Mouse (Mus musculus): ENCODE data around the gene Tm4sf5. TPM values are rescaled to one million over a fixed set of nuclear protein-coding genes. Genes with fewer than 3 reads are reported as not detected.

Gene Tm4sf5
- polyA plus RNA-seq, 1 experiment from 2014 or later: 91.8 TPM

GRCm38 (mm10) chr11:70512709-70513342 is 7.8 kb downstream of the Tm4sf5 start:
- 77% methylated on average over 7 of the region's 7 CpGs for WGBS
- Histone ChIP-seq H3K4me3 (ENCODE audit: low read depth, low read length) (no peak overlapping the region), H3K27ac (replicated peaks) (no peak overlapping the region), H3K9ac (ENCODE audit: low read length) (no peak overlapping the region), H3K4me2 (replicated peaks; ENCODE audit: low read depth) (no peak overlapping the region), H3K36me3 (ENCODE audit: control insufficient read depth, insufficient read depth, low read length) (no peaks in the 10 kb centered on the region), H3K27me3 (ENCODE audit: control insufficient read depth, insufficient read depth, low read length) (no peaks in the 10 kb centered on the region), H3K9me3 (ENCODE audit: control insufficient read depth, low read length) (no peaks in the 10 kb centered on the region), H3K4me1 (replicated peaks; ENCODE audit: control insufficient read depth, insufficient read depth) (no peaks in the 10 kb centered on the region)
- ATAC-seq (ENCODE audit: low FRiP score, low TSS enrichment) (no peak), DNase-seq (ENCODE audit: low spot score) (no peak)
- TF ChIP-seq CTCF (IDR thresholded peaks at IDR 0.05; ENCODE audit: low read depth) (no peak), EP300 (optimal IDR thresholded peaks at IDR 0.05) (no peak)

- TF ChIP-seq CTCF (IDR thresholded peaks at IDR 0.05; ENCODE audit: low read depth) (peak; percentile 23; the same call in 1 of the 2 replicates), EP300 (optimal IDR thresholded peaks at IDR 0.05) (no peak)
- DNase-seq (ENCODE audit: low spot score): no peak
- H3K27ac ChIP-seq (replicated peaks): no peak overlapping the region
- no peaks in the 10 kb centered on the region for H3K36me3 ChIP-seq (ENCODE audit: control insufficient read depth, insufficient read depth, low read length)
- no peak overlapping the region for H3K4me3 ChIP-seq (ENCODE audit: low read depth, low read length)
- H3K27me3 ChIP-seq (ENCODE audit: control insufficient read depth, insufficient read depth, low read length): no peaks in the 10 kb centered on the region
- H3K9me3 ChIP-seq (ENCODE audit: control insufficient read depth, low read length): no peaks in the 10 kb centered on the region
- H3K4me1 ChIP-seq (replicated peaks; ENCODE audit: control insufficient read depth, insufficient read depth): no peaks in the 10 kb centered on the region
- H3K4me2 ChIP-seq (replicated peaks; ENCODE audit: low read depth): no peak overlapping the region
- 57% methylated on average over 11 of the region's 11 CpGs for WGBS
- H3K9ac ChIP-seq (ENCODE audit: low read length): no peak overlapping the region
- ATAC-seq (ENCODE audit: low FRiP score, low TSS enrichment): no peak
Measured at GRCm38 (mm10) chr11:70513520-70513919, 8.5 kb downstream of the Tm4sf5 start.

- Histone ChIP-seq H3K9me3 (ENCODE audit: control insufficient read depth, low read length) (no peaks in the 10 kb centered on the region), H3K9ac (ENCODE audit: low read length) (no peak within 1 kb of the TSS), H3K27me3 (ENCODE audit: control insufficient read depth, insufficient read depth, low read length) (no peaks in the 10 kb centered on the region), H3K36me3 (ENCODE audit: control insufficient read depth, insufficient read depth, low read length) (no peaks in the 10 kb centered on the region), H3K4me3 (ENCODE audit: low read depth, low read length) (no peak within 1 kb of the TSS), H3K4me1 (replicated peaks; ENCODE audit: control insufficient read depth, insufficient read depth) (no peaks in the 10 kb centered on the region), H3K4me2 (replicated peaks; ENCODE audit: low read depth) (no peak within 1 kb of the TSS), H3K27ac (replicated peaks) (no peak within 1 kb of the TSS)
- no peak for TF ChIP-seq CTCF (IDR thresholded peaks at IDR 0.05; ENCODE audit: low read depth)
- no peak for TF ChIP-seq EP300 (optimal IDR thresholded peaks at IDR 0.05)
- DNase-seq (ENCODE audit: low spot score) (no peak), ATAC-seq (ENCODE audit: low FRiP score, low TSS enrichment) (no peak)
- 88% methylated on average over 7 of the region's 7 CpGs for WGBS
Measured at GRCm38 (mm10) chr11:70514288-70514687, 9.2 kb downstream of the Tm4sf5 start, which contains the start of gene Vmo1. Gene Vmo1, minus strand, starts transcription at chr11:70514616.

- no peaks in the 10 kb centered on the region for H3K9me3 ChIP-seq (ENCODE audit: control insufficient read depth, low read length)
- no peaks in the 10 kb centered on the region for H3K4me1 ChIP-seq (replicated peaks; ENCODE audit: control insufficient read depth, insufficient read depth)
- no peak overlapping the region for H3K4me3 ChIP-seq (ENCODE audit: low read depth, low read length)
- no peak overlapping the region for H3K27ac ChIP-seq (replicated peaks)
- no peaks in the 10 kb centered on the region for H3K27me3 ChIP-seq (ENCODE audit: control insufficient read depth, insufficient read depth, low read length)
- H3K4me2 ChIP-seq (replicated peaks; ENCODE audit: low read depth): no peak overlapping the region
- TF ChIP-seq CTCF (IDR thresholded peaks at IDR 0.05; ENCODE audit: low read depth) (peak; percentile 85), EP300 (optimal IDR thresholded peaks at IDR 0.05) (no peak)
- ATAC-seq (ENCODE audit: low FRiP score, low TSS enrichment) (no peak), DNase-seq (ENCODE audit: low spot score) (no peak)
- 28% methylated on average over 2 of the region's 2 CpGs for WGBS
- no peaks in the 10 kb centered on the region for H3K36me3 ChIP-seq (ENCODE audit: control insufficient read depth, insufficient read depth, low read length)
- no peak overlapping the region for H3K9ac ChIP-seq (ENCODE audit: low read length)
Measured at GRCm38 (mm10) chr11:70516352-70516751, 11.3 kb downstream of the Tm4sf5 start.

GRCm38 (mm10) chr11:70518436-70518835 is 13.4 kb downstream of the Tm4sf5 start:
- no peak overlapping the region for H3K27ac ChIP-seq (replicated peaks)
- H3K9me3 ChIP-seq (ENCODE audit: control insufficient read depth, low read length): no peaks in the 10 kb centered on the region
- no peak overlapping the region for H3K4me3 ChIP-seq (ENCODE audit: low read depth, low read length)
- H3K4me1 ChIP-seq (replicated peaks; ENCODE audit: control insufficient read depth, insufficient read depth): no peaks in the 10 kb centered on the region
- DNase-seq (ENCODE audit: low spot score) (no peak), ATAC-seq (ENCODE audit: low FRiP score, low TSS enrichment) (no peak)
- H3K9ac ChIP-seq (ENCODE audit: low read length): no peak overlapping the region
- H3K4me2 ChIP-seq (replicated peaks; ENCODE audit: low read depth): no peak overlapping the region
- TF ChIP-seq EP300 (optimal IDR thresholded peaks at IDR 0.05): no peak
- 69% methylated on average over 1 of the region's 1 CpGs for WGBS
- no peaks in the 10 kb centered on the region for H3K36me3 ChIP-seq (ENCODE audit: control insufficient read depth, insufficient read depth, low read length)
- no peaks in the 10 kb centered on the region for H3K27me3 ChIP-seq (ENCODE audit: control insufficient read depth, insufficient read depth, low read length)

- Histone ChIP-seq H3K27me3 (ENCODE audit: control insufficient read depth, insufficient read depth, low read length) (no peaks in the 10 kb centered on the region), H3K4me1 (replicated peaks; ENCODE audit: control insufficient read depth, insufficient read depth) (no peaks in the 10 kb centered on the region), H3K36me3 (ENCODE audit: control insufficient read depth, insufficient read depth, low read length) (no peaks in the 10 kb centered on the region), H3K9me3 (ENCODE audit: control insufficient read depth, low read length) (no peaks in the 10 kb centered on the region), H3K4me3 (ENCODE audit: low read depth, low read length) (peak within 1 kb of the TSS; percentile 37), H3K27ac (replicated peaks) (peak within 1 kb of the TSS; percentile 85), H3K9ac (ENCODE audit: low read length) (peak within 1 kb of the TSS; percentile 70), H3K4me2 (replicated peaks; ENCODE audit: low read depth) (peak within 1 kb of the TSS; percentile 57)
- 80% methylated on average over 10 of the region's 10 CpGs for WGBS
- TF ChIP-seq CTCF (IDR thresholded peaks at IDR 0.05; ENCODE audit: low read depth) (no peak), EP300 (optimal IDR thresholded peaks at IDR 0.05) (no peak)
- DNase-seq (ENCODE audit: low spot score): no peak
- ATAC-seq (ENCODE audit: low FRiP score, low TSS enrichment): no peak
Measured at GRCm38 (mm10) chr11:70518923-70519322, 13.9 kb downstream of the Tm4sf5 start, which contains the start of gene Gltpd2. Gene Gltpd2, plus strand, starts transcription at chr11:70519196.

Measured in stomach, postnatal 0 days (tissue).